Mouse (Mus musculus): ENCODE results near the gene Zfp11.
A peak's percentile ranks its signal among the peaks of the same experiment; 100 is the strongest.
"Not testable (repeated sequence)": the region's sequence is repeated elsewhere in the genome, so short reads cannot be mapped to it uniquely, and the experiment has no call there.

The Zfp11 gene

DNA sequence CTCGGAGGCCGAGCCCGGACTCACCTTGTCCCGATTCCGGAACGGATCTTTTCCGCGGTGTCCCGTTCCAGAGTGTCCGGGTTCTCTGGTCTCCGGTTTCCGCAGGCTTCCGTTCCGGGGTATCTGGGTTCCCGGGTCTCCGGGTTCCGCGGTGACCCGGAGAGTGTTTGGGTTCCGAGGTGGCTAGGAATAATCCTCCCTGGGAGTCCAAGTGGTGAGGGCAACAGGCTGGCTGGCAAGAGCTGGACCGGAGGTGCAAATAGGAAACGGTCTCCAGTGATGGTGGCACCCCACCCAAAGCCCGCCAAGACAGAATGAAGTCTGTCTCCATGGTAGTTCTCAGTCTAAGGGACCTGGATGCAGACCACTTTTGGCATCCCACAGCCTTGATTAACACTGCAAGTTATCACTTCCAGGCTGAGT, at the start of gene Zfp11:
TSS of gene Zfp11 (minus strand) at position 64 of the 423 bp plus-strand sequence.
- peak; percentile 81 for DNase-seq

DNA sequence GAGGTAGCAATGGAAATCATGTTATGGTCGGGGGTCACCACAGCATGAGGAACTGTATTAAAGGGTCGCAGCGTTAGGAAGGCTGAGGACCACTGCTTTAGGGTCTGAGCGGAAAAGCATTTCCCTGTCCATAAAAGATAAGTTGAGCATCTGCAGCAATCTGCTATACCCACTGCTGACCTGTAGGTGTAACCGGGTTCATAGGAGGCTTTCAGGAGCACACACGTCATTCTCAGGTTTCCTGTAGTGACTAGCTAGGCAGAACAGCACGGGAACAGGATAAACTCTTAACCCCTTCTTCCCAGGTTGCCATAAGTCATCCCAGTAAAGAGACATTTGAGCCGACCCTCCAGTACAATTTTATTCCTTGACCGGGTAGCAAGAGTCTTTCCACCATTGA, 47.1 kb upstream of the Zfp11 start:
- DNase-seq = no peak

DNA sequence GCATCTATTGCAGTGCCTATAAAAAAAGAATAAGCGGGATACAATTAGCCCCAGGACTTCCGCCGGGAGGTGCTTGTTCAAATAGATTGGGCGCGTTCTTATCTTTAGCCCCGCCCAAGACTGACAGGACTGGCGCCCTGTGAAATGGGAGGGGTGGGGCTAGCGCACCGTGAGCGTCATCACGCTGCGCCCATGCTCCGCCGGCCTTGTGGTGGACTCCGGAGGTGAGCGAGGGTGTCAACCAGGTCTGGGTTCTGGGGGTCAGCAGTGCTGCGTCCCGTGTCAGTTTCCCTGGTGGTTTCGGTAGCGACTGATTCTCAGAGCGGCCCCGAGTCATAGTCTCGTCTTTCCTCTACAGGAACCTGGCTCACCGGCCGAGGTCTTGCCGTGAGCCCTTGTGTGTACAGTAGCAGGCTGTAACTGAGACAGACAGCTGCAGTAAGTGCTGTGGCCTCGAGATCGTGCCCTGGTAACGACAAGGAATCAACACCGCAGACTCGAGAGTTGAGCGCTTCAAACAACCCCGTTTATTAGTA, 45.5 kb upstream of the Zfp11 start, which contains the start of gene Mrps17:
TSS of gene Mrps17 (plus strand) at position 172 of the 536 bp plus-strand sequence.
- DNase-seq = peak; percentile 92

DNA sequence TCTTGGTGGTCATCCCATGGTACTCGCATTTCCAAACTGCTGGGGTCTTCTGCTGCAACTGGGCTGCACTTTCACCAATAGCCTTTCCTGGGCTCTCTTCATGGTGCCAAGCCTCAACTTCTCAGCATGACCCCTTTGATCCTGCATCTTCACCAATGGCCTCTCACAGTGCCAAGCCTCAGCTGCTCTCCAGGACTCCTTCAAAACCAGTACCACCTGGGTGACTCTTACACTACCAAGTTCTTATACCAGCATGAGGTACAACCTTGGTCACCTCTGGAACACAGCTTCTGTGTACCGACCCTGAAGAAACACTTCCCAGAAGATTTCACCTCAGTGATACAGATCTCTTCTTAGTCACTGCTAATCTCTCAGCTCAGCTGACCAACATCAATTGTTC, 38.5 kb upstream of the Zfp11 start, which contains the start of gene Sept14:
TSS of gene Sept14 (minus strand) at position 101 of the 400 bp plus-strand sequence.
- DNase-seq = no peak

DNA sequence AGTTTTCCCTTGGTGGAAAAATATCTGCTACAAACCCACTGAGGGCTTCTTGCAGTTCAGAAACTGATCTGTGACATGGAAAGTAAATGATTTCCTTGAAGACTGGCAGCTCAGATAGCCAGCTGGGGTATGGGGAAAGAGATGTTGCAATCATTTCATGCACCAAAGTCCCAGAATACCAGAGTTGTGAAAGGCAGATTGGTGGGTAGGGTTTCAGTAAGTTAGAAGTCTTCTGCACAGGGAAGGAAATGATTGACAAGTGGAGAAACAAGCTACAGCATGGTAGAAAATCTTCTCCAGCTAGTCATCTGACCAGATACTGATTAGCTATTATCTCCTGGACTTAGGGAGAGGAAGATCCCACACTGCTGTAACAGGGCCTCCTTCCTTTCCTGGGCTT, 33.5 kb upstream of the Zfp11 start:
- no peak for DNase-seq

DNA sequence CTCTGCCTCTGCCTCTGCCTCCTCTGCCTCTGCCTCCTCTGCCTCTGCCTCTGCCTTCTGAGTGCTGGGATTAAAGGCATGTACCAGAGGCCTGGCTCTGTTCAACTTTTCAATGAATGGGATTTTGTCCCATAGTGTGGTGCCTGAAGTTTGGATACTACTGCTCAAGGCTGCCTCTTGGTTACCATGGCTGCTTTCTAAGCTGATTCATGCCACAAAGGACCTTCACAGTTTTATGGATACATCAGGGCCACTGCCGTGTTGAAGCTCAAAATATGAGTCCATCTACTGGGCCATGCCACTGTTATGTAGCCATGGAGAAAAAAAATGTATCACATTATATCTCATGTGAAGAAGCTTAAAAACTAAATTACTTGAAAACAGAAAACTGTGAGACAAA, 31.8 kb upstream of the Zfp11 start:
- DNase-seq = no peak

DNA sequence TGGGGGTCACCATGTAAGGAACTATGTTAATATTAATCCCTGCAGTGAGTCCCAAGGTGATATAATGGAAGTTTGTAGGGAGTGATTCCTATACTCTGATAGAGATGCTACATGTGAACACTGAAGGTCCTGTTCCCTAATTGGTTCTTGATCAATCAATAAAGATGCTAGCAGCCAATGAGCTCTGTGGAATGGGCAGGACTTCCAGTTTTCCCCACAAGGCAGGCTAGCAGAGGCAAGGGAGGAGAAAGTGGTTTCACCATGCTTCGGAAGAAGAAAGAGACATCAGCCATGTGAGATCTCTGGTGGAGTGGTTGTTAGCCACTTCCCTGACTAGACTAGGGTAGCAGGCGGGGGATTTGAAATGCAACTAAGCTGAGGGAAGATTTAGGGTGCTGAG, 30.6 kb upstream of the Zfp11 start:
- no peak for DNase-seq

DNA sequence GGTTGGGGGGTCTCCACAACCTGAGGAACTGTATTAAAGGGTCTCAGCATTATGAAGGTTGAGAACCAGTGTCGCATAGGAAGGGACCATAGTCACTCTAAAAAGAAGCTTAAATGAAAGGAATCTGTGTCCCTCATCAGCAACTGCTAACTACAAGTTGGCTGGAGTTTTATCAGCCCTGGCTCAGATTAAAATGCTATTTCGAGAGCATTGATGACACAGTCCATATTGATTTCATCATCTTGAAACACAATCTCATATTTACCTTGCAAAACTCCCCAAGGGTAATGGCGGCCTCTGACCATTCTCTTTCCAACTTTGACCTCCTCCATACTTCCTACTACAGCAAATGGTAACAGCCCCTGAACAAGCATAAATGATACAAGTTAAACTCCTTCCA, 20.6 kb upstream of the Zfp11 start:
- DNase-seq = no peak

DNA sequence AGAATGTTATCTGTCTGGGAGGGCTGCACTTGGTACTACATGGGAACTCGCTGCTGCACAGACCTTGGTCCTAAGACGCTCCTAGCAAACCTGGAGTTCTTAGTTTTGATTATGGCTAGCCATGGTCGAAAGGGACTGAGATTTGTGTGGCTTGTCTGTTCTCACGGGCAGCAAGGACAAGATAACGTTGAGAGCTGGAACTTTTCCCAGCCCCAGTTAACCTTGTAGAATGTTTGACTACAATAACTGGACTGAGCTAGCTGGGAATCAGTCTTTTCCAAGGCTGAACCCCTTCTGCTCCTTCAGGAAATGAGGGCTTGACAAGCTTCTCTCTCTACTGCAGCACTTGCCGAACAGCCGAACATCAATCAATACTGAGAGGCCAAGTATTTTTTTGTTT, 17.7 kb upstream of the Zfp11 start:
- no peak for DNase-seq

DNA sequence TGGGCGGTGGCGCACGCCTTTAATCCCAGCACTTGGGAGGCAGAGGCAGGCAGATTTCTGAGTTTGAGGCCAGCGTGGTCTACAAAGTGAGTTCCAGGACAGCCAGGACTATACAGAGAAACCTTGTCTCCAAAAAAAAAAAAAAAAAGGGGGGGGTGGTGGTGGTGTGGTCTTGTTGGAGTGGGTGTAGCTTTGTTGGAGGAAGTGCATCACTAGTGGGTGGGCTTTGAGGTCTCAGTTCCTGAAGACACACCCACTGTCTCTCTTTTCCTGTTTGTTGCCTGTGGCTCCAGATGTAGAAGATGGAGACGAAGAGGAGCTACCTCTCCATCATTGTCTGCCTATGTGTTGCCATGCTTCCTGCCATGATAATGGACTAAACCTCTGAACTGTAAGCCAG, 15.2 kb upstream of the Zfp11 start:
- not testable (repeated sequence) for DNase-seq

DNA sequence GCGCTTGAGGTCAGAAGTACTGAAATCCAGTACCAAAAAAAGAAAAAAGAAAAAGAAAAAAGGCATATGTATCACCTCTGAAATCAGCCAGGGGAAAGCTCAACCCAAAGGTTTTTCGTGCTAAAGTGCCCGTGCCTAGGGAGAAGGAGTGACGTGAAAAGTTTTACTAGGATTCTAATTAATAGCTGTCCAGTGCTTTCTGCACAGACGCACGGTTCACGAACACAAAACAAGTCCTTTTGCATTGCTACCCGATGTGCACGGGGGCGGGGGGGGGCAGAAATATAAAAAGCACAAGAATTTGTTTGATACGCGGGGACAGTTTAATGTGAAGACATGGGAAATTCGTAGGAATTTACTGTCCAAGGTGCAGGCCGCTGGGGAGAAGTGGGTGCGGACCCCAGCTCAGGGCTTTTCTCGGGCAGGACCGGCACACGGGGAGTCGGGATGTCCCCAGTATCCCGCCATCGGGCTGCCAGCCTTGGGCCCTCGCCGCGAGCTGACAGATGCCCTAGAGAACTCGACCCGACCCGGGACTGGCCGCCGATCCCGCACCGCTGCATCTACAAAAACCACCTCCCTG, 355 bp downstream of the Zfp11 start:
- DNase-seq = no peak

DNA sequence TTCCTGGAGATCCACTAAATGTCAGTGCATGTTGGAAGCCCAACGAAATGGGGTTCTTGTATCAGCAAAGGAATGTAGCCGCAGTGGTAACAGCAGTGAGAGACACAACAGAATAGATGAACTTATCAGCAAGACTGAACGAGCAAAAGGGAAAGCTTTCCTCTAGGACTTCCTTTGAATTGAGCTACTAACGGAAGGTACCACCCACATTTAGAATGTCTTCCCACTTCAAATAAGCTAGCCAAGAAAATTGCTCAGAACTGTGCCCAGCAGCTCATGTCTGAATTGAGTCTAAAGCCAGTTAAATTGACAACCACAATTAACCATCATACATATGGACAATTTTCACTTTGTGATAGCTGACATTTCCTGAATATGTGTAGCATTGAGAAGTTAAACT, 2.0 kb downstream of the Zfp11 start:
- DNase-seq = no peak

DNA sequence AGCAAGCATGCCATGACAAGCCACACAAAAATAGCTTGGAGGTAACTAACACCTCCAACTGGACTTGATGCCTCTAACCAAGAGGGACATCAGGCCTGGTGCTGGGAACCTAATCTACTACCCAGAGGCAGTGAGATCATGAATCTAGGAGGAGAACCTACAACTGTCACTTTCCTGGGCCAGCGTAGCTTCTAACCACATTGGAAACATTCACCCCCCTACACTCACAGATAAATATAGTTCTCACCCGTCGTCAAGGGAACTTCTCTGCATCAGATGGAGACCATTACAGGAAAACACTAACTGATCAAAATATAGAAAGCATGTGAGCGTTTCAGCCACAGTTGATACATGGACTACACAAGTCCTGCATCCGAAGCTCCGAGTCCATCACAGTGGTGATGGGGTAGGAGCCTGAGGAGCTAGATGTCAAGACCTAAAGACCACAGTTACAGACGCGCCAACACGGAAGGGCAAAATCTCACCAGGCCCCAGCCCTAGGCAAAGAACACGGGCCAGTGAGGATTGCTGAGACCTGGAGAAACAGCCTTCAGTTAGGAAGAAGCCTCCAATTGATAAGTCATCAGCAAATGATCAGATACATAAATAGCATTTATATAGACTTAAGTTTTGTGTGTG, 3.5 kb downstream of the Zfp11 start:
- no peak for DNase-seq

DNA sequence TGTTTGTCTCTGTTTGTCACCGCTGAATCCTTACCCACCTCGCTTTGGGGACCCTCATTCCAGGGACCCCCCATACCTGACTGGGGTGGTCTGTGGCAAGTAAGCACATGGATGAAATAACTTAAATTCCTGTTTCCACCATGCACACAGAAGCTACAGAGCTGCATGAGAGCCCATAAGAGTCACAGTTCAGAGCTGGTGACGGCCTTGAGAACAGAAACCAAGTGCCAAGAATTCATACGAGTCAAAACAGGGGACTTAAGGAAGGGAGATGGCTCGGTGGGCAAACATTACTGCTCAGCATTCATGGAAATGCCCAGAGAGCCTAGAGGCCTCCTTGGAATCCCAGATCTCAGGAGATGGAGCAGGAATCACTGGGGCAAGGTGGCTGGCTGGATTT, 5.8 kb downstream of the Zfp11 start:
- no peak for DNase-seq

DNA sequence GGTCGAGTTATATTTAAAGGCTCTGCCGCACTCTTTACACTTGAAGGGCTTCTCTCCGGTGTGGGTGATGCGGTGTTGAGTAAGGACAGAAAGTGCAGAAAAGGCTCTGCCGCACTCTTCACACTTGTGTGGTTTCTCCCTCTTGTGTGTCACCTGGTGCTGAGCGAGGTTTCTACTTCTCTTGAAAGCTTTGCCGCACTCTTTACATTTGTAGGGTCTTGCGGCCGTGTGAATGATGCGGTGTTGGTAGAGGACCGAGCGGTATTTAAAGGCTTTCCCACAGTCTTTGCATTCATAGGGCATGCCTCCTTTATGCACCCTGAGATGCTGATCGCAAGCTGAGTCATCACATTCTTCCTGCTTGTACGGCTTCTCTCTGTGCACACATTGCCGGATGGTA, 12.0 kb downstream of the Zfp11 start:
- DNase-seq = no peak

DNA sequence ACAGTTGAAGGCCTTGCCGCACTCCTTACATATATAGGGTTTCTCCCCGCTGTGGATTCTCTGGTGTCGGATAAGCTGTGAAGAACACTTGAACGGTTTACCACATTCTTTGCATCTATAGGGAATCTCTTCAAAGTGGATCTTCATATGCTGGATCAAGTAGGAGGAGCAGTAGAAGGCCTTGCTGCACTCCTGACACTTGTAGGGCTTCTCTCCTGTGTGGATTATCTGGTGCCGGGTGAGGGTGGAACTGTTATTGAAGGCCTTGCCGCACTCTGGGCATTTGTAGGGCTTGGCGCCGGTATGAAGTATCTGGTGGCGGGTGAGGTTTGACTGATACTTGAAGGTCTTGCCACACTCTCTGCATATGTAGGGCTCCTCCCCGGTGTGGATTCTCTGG, 12.9 kb downstream of the Zfp11 start:
- DNase-seq = no peak

DNA sequence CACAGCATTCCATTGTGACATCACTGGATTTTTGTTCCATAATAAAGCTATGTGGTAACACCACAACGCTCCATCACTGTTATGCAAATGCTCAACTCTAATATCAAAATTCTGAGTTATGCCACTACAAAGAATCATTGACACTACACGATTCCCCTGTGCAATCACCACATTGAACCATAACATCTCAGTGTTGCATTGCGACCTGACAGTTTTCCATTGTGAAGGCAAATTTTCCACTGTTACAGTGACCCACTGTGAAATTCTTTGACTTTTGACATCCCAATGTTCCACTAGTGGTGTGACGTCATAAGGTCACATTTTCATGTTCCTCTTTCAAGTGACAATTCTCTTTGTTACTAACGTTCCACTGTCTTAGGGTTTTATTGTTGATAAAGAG, 19.0 kb downstream of the Zfp11 start:
- DNase-seq = no peak

DNA sequence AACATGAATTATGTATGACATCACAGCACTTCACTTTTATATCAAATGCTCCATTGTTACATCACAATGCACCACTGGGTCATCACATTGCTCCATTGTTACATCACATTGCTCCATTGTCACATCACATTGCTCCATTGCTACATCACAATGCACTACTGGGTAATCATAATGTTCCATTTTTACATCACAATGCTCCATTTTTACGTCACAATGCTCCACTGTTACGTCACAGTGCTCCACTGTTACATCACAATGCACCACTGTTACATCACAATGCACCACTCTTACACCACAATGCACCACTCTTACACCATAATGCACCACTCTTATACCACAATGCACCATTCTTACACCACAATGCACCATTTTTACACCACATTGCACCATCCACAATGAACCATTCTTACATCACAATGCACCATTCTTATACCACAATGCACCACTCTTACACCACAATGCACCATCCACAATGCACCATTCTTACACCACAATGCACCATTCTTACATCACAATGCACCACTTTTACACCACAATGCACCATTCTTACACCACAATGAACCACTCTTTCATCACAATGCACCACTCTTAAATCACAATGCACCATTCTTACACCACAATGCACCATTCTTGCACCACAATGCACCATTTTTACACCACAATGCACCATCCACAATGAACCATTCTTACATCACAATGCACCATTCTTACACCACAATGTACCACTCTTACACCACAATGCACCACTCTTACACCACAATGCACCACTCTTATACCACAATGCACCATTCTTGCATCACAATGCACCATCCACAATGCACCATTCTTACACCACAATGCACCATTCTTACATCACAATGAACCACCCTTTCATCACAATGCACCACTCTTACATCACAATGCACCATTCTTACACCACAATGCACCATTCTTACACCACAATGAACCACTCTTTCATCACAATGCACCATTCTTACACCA, 37.3 kb downstream of the Zfp11 start:
- DNase-seq = not testable (repeated sequence)

DNA sequence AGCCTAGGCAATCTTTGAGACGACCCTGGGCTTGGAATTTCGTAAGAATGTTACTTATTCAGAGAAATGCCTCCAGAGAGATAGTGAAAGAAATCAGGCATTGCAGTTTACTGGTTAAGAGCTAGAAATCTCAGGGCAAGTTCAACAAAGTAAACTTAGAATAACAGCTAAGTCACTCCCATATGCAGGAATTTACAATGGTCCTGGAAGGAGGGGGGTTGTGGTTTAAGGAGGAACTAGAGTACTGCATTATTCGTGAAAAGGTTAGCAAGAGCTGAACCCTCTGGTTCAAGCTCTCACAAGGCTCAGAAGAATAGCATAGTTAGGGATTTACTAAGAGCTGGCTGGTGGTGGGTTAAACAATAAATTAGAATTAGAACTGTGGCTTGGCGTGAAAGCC, 43.3 kb downstream of the Zfp11 start:
- not testable (repeated sequence) for DNase-seq

DNA sequence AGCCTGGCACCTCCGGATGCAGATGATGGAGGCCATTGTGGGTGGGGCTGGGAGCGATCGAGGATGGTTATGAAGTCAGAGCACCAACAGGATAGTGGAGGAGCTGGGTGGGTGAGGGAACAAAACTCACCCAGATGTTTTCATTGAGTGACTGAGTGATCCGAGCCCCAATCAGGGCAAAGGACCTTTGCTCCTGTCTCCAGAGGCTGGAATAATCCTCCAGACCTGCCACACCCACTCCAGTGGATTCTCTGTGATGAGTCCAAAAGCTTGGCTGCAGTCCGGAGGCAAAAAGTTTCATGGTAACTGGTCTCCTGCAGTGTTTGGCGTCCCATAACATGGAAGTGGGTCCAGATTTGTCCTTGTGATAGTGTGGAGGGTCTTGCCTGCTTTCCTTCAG, 43.8 kb downstream of the Zfp11 start:
- no peak for DNase-seq

DNA sequence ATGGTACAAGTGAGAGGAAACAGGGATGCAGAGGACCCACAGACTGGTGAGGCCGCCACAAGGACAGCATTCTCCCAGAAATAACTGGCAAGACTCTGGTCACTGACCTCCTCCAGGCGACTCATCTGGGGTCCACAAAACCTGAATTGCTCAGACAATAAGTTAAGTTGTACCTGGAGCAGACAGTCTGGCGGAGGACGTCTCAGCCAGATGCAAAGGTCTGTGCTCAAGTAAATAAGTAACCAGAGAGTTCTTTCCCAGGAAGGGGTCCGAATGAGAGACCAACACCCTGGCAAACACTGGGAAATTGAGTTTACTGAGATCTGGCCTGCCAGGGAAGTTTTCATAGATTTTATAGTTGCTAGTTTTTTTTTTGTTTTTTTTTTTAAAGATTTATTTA, 48.5 kb downstream of the Zfp11 start:
- no peak for DNase-seq

DNA sequence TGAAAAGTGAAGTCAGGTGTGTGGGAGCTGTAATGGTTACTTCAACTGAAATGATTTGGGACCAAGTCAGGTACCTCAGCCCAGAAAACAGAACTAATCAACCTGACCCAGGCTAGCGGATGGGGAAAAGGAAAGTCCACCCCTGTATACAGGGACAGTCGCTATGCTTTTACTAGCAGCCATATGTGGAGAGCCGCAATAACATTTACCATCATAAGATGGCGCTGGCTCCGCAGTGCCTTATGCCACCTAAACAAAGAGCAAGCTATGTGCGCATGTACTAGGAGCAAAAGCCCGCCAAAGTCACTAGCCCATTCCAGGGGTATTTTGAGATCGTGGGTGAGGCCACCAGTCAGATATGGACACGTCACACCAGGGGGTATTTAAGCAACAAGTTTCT, 49.3 kb downstream of the Zfp11 start:
- DNase-seq = not testable (repeated sequence)

DNA sequence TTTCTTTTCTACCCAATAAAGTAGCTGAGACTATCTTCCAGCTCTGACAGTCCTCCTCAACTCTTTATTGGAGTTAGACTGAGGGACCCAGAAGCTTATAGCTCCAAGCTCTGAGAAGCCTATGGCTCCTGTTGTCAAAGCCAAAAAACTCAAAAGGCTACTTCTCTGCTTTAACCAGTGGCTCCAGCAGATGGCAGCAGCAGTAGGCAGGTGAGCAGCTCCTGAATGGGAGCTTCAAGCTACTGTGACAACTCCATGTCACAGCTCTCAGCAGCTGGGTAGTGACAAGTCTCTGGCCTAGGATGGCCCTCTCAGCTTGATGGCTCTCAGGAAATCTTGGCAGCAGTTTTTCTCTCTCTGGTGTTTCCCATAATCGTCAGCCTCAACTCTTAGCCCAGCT, 58.8 kb downstream of the Zfp11 start:
- DNase-seq = peak; percentile 81
